Mouse (Mus musculus) hindbrain, embryonic 15.5 days (tissue): ENCODE measurements at regions not wholly inside any gene's neighbourhood (a gene's known extent, or its start where the extent isn't known, plus 50 kb on each side); places are given as distances from the start of the nearest gene placed in this dataset.
"Not testable (repeated sequence)": the region's sequence is repeated elsewhere in the genome, so short reads cannot be mapped to it uniquely, and the experiment has no call there.

Source experiments
- ATAC-seq: fragments of 200-750 bp; cut with Nextera tagmentation; 2 replicates; pipeline ENCODE4 v1.8.0; 2017; ENCODE audit warnings: low read depth, moderate number of reproducible peaks, moderate TSS enrichment; ENCODE audit not compliant: low FRiP score
- H3K27ac ChIP-seq: fragments of 300-500 bp; sonication (generic); replicated peaks from 2 replicates; pipeline ENCODE4 v1.5.1; 2015; ENCODE audit warnings: mild to moderate bottlenecking, inconsistent platforms
- H3K27me3 ChIP-seq: fragments of 300-500 bp; sonication (generic); 2 replicates; pipeline ENCODE4 v1.6.1; 2015; ENCODE audit warnings: control low read depth, inconsistent platforms
- H3K36me3 ChIP-seq: fragments of 300-500 bp; sonication (generic); 2 replicates; pipeline ENCODE4 v1.6.1; 2015; ENCODE audit warnings: control low read depth, inconsistent platforms
- H3K4me1 ChIP-seq: fragments of 300-500 bp; sonication (generic); replicated peaks from 2 replicates; pipeline ENCODE4 v1.6.1; 2015; ENCODE audit warnings: control low read depth, inconsistent platforms
- H3K4me2 ChIP-seq: fragments of 300-500 bp; sonication (generic); 2 replicates; pipeline ENCODE4 v1.6.1; 2015; ENCODE audit warnings: moderate library complexity, mild to moderate bottlenecking, inconsistent platforms
- H3K4me3 ChIP-seq: fragments of 300-500 bp; sonication (generic); 2 replicates; pipeline ENCODE4 v1.5.1; 2015; ENCODE audit warnings: mild to moderate bottlenecking, inconsistent platforms
- H3K9ac ChIP-seq: fragments of 300-500 bp; sonication (generic); 2 replicates; pipeline ENCODE4 v1.6.1; 2015; ENCODE audit warnings: inconsistent platforms
- H3K9me3 ChIP-seq: fragments of 300-500 bp; sonication (generic); 2 replicates; pipeline ENCODE4 v1.6.1; 2016; ENCODE audit warnings: control low read depth, inconsistent platforms
- WGBS: fragments of 180-500 bp; shearing (Covaris S2); methylation state at CpG from one replicate; pipeline ENCODE4 v1.1.7; 2015; 5-methylcytosine and 5-hydroxymethylcytosine counted together

GRCm38 (mm10) chr8:52444366-52444765, 1067.2 kb upstream of the Aga start:
- WGBS, result 88% methylated on average over 3 of the region's 3 CpGs

GRCm38 (mm10) chr8:52451761-52452160, 1059.8 kb upstream of the Aga start:
- not testable (repeated sequence) for H3K4me1 ChIP-seq, H3K36me3 ChIP-seq, H3K9ac ChIP-seq, H3K4me2 ChIP-seq, H3K4me3 ChIP-seq, H3K9me3 ChIP-seq, H3K27me3 ChIP-seq, ATAC-seq, H3K27ac ChIP-seq
- 74% methylated on average over 1 of the region's 1 CpGs for WGBS

More at GRCm38 (mm10) chr8:52444366-52444765, 1067.2 kb upstream of the Aga start:
- no peak overlapping the region for H3K27ac ChIP-seq
- H3K27me3 ChIP-seq, result no peaks in the 10 kb centered on the region
- ATAC-seq, result no peak
- no peak overlapping the region for H3K9ac ChIP-seq
- H3K4me1 ChIP-seq, result no peaks in the 10 kb centered on the region
- H3K4me3 ChIP-seq, result no peak overlapping the region
- no peaks in the 10 kb centered on the region for H3K9me3 ChIP-seq
- no peaks in the 10 kb centered on the region for H3K36me3 ChIP-seq
- no peak overlapping the region for H3K4me2 ChIP-seq

GRCm38 (mm10) chr8:52455617-52456016, 1055.9 kb upstream of the Aga start:
- no peak overlapping the region for H3K27ac ChIP-seq
- WGBS, result 47% methylated on average over 1 of the region's 1 CpGs
- no peak overlapping the region for H3K4me3 ChIP-seq
- H3K4me2 ChIP-seq, result no peak overlapping the region
- H3K9ac ChIP-seq, result no peak overlapping the region
- no peak for ATAC-seq
- H3K27me3 ChIP-seq, result no peaks in the 10 kb centered on the region
- H3K36me3 ChIP-seq, result no peaks in the 10 kb centered on the region
- H3K9me3 ChIP-seq, result no peaks in the 10 kb centered on the region
- no peaks in the 10 kb centered on the region for H3K4me1 ChIP-seq

- Histone ChIP-seq H3K4me3 (no peak overlapping the region), H3K27ac (no peak overlapping the region), H3K9me3 (no peaks in the 10 kb centered on the region), H3K4me1 (no peaks in the 10 kb centered on the region), H3K36me3 (no peaks in the 10 kb centered on the region), H3K27me3 (no peaks in the 10 kb centered on the region), H3K9ac (no peak overlapping the region), H3K4me2 (no peak overlapping the region)
- ATAC-seq, result no peak
- WGBS, result 83% methylated on average over 3 of the region's 3 CpGs
These were observed 1055.3 kb upstream of the Aga start for GRCm38 (mm10) chr8:52456271-52456670.

GRCm38 (mm10) chr8:52502396-52502795, 1009.1 kb upstream of the Aga start:
- WGBS, result 88% methylated on average over 2 of the region's 2 CpGs
- no peaks in the 10 kb centered on the region for H3K36me3 ChIP-seq
- no peak overlapping the region for H3K4me3 ChIP-seq
- H3K4me1 ChIP-seq, result no peaks in the 10 kb centered on the region
- no peak overlapping the region for H3K4me2 ChIP-seq
- H3K9ac ChIP-seq, result no peak overlapping the region
- no peak overlapping the region for H3K27ac ChIP-seq
- H3K9me3 ChIP-seq, result no peaks in the 10 kb centered on the region
- no peak for ATAC-seq
- no peaks in the 10 kb centered on the region for H3K27me3 ChIP-seq

- Histone ChIP-seq H3K4me2 (no peak overlapping the region), H3K36me3 (no peaks in the 10 kb centered on the region), H3K9me3 (no peaks in the 10 kb centered on the region), H3K27ac (no peak overlapping the region), H3K9ac (no peak overlapping the region), H3K4me3 (no peak overlapping the region), H3K27me3 (no peaks in the 10 kb centered on the region), H3K4me1 (no peaks in the 10 kb centered on the region)
- no peak for ATAC-seq
These were observed 999.7 kb upstream of the Aga start for GRCm38 (mm10) chr8:52511790-52512189.

GRCm38 (mm10) chr8:52543364-52543763, 968.2 kb upstream of the Aga start:
- Histone ChIP-seq H3K27ac (no peak overlapping the region), H3K27me3 (no peaks in the 10 kb centered on the region), H3K9me3 (no peaks in the 10 kb centered on the region), H3K4me2 (no peak overlapping the region), H3K4me1 (no peaks in the 10 kb centered on the region), H3K4me3 (no peak overlapping the region), H3K36me3 (no peaks in the 10 kb centered on the region), H3K9ac (no peak overlapping the region)
- no peak for ATAC-seq
- 88% methylated on average over 3 of the region's 3 CpGs for WGBS

- no peak overlapping the region for H3K4me3 ChIP-seq
- H3K27me3 ChIP-seq, result no peaks in the 10 kb centered on the region
- H3K36me3 ChIP-seq, result no peaks in the 10 kb centered on the region
- no peaks in the 10 kb centered on the region for H3K9me3 ChIP-seq
- no peak overlapping the region for H3K9ac ChIP-seq
- WGBS, result 73% methylated on average over 6 of the region's 6 CpGs
- ATAC-seq, result no peak
- no peak overlapping the region for H3K4me2 ChIP-seq
- 0 out of 2 replicates have a peak overlapping the region, but pooled peaks have one; percentile 5 for H3K27ac ChIP-seq
- H3K4me1 ChIP-seq, result no peaks in the 10 kb centered on the region
These were observed 940.2 kb upstream of the Aga start for GRCm38 (mm10) chr8:52571166-52571832.
